Mouse (Mus musculus): ENCODE data around the gene Dlec1. TPM values are rescaled to one million over a fixed set of nuclear protein-coding genes. Genes with fewer than 3 reads are reported as not detected.

The Dlec1 gene
- polyA plus RNA-seq, 1 experiment from 2014 or later: 1.3 TPM

- Histone ChIP-seq H3K27ac (replicated peaks) (no peak overlapping the region), H3K27me3 (no peaks in the 10 kb centered on the region), H3K4me3 (no peak overlapping the region), H3K4me1 (replicated peaks) (no peaks in the 10 kb centered on the region), H3K9ac (no peak overlapping the region), H3K9me3 (no peaks in the 10 kb centered on the region), H3K4me2 (no peak overlapping the region), H3K36me3 (no peaks in the 10 kb centered on the region)
- 26% methylated on average over 5 of the region's 5 CpGs for WGBS
- ATAC-seq (ENCODE audit: low FRiP score, low read depth): no peak
Observed at GRCm38 (mm10) chr9:119149601-119150000, 47.3 kb downstream of the Dlec1 start.

GRCm38 (mm10) chr9:119151751-119152150, 49.5 kb downstream of the Dlec1 start:
- H3K36me3 ChIP-seq: no peaks in the 10 kb centered on the region
- ATAC-seq (ENCODE audit: low FRiP score, low read depth): no peak
- H3K9me3 ChIP-seq: no peaks in the 10 kb centered on the region
- H3K4me1 ChIP-seq (replicated peaks): no peaks in the 10 kb centered on the region
- whole genome bisulfite sequencing: 69% methylated on average over 2 of the region's 2 CpGs
- no peak overlapping the region for H3K9ac ChIP-seq
- no peak overlapping the region for H3K4me2 ChIP-seq
- H3K27me3 ChIP-seq: peaks cover 12% of the 10 kb centered on the region
- no peak overlapping the region for H3K4me3 ChIP-seq
- H3K27ac ChIP-seq (replicated peaks): no peak overlapping the region

- Histone ChIP-seq H3K4me2 (no peak overlapping the region), H3K27me3 (peaks cover 17% of the 10 kb centered on the region), H3K9me3 (no peaks in the 10 kb centered on the region), H3K4me1 (replicated peaks) (no peaks in the 10 kb centered on the region), H3K27ac (replicated peaks) (no peak overlapping the region), H3K4me3 (no peak overlapping the region), H3K36me3 (no peaks in the 10 kb centered on the region), H3K9ac (no peak overlapping the region)
- no peak for ATAC-seq (ENCODE audit: low FRiP score, low read depth)
- 88% methylated on average over 8 of the region's 8 CpGs for WGBS
Observed at GRCm38 (mm10) chr9:119155416-119155815, 53.1 kb downstream of the Dlec1 start.

- 0 out of 2 replicates have a peak overlapping the region, but pooled peaks have one; percentile 65 for H3K4me2 ChIP-seq
- 60% methylated on average over 7 of the region's 7 CpGs for WGBS
Observed at GRCm38 (mm10) chr9:119155826-119156225, 53.5 kb downstream of the Dlec1 start.

GRCm38 (mm10) chr9:119156278-119157201, 54.3 kb downstream of the Dlec1 start, which contains the start of gene Acaa1b:
Gene Acaa1b, minus strand, starts transcription at chr9:119157093.
- no peaks in the 10 kb centered on the region for H3K4me1 ChIP-seq (replicated peaks)
- H3K9ac ChIP-seq: peak within 1 kb of the TSS; percentile 40
- WGBS: 1% methylated on average over 65 of the region's 65 CpGs
- H3K9me3 ChIP-seq: no peaks in the 10 kb centered on the region
- H3K4me2 ChIP-seq: peak within 1 kb of the TSS; percentile 65
- peak; percentile 89 for ATAC-seq (ENCODE audit: low FRiP score, low read depth)
- H3K27me3 ChIP-seq: peaks cover 17% of the 10 kb centered on the region
- H3K27ac ChIP-seq (replicated peaks): no peak within 1 kb of the TSS
- H3K4me3 ChIP-seq: peak within 1 kb of the TSS; percentile 57
- H3K36me3 ChIP-seq: no peaks in the 10 kb centered on the region

More at GRCm38 (mm10) chr9:119155826-119156225, 53.5 kb downstream of the Dlec1 start:
- Histone ChIP-seq H3K9me3 (no peaks in the 10 kb centered on the region), H3K27ac (replicated peaks) (no peak overlapping the region), H3K9ac (no peak overlapping the region), H3K36me3 (no peaks in the 10 kb centered on the region), H3K27me3 (peaks cover 17% of the 10 kb centered on the region), H3K4me3 (0 out of 2 replicates have a peak overlapping the region, but pooled peaks have one; percentile 57), H3K4me1 (replicated peaks) (no peaks in the 10 kb centered on the region)
- peak; percentile 11; the same call in 1 of the 2 replicates for ATAC-seq (ENCODE audit: low FRiP score, low read depth)

GRCm38 (mm10) chr9:119158861-119159260, 56.6 kb downstream of the Dlec1 start, which contains the start of gene Gm47289:
Gene Gm47289, plus strand, starts transcription at chr9:119159161.
- no peak within 1 kb of the TSS for H3K4me2 ChIP-seq
- 61% methylated on average over 4 of the region's 4 CpGs for WGBS
- H3K9ac ChIP-seq: no peak within 1 kb of the TSS
- H3K27ac ChIP-seq (replicated peaks): no peak within 1 kb of the TSS
- H3K4me3 ChIP-seq: no peak within 1 kb of the TSS
- no peak for ATAC-seq (ENCODE audit: low FRiP score, low read depth)
- H3K27me3 ChIP-seq: peaks cover 17% of the 10 kb centered on the region
- H3K4me1 ChIP-seq (replicated peaks): no peaks in the 10 kb centered on the region
- H3K9me3 ChIP-seq: no peaks in the 10 kb centered on the region
- H3K36me3 ChIP-seq: no peaks in the 10 kb centered on the region

GRCm38 (mm10) chr9:119160689-119161088, 58.4 kb downstream of the Dlec1 start:
- no peaks in the 10 kb centered on the region for H3K36me3 ChIP-seq
- H3K9me3 ChIP-seq: no peaks in the 10 kb centered on the region
- 0 out of 2 replicates have a peak, but pooled peaks cover 10% of the 10 kb centered on the region for H3K27me3 ChIP-seq
- H3K27ac ChIP-seq (replicated peaks): no peak overlapping the region
- no peak for ATAC-seq (ENCODE audit: low FRiP score, low read depth)
- no peak overlapping the region for H3K4me2 ChIP-seq
- no peak overlapping the region for H3K9ac ChIP-seq
- WGBS: 92% methylated on average over 3 of the region's 3 CpGs
- no peaks in the 10 kb centered on the region for H3K4me1 ChIP-seq (replicated peaks)
- H3K4me3 ChIP-seq: no peak overlapping the region

- Histone ChIP-seq H3K4me1 (replicated peaks) (no peaks in the 10 kb centered on the region), H3K27ac (replicated peaks) (no peak overlapping the region), H3K27me3 (no peaks in the 10 kb centered on the region), H3K4me2 (no peak overlapping the region), H3K9ac (no peak overlapping the region), H3K4me3 (no peak overlapping the region), H3K9me3 (no peaks in the 10 kb centered on the region), H3K36me3 (no peaks in the 10 kb centered on the region)
- ATAC-seq (ENCODE audit: low FRiP score, low read depth): no peak
- WGBS: 89% methylated on average over 7 of the region's 7 CpGs
Observed at GRCm38 (mm10) chr9:119164743-119165142, 62.5 kb downstream of the Dlec1 start.

GRCm38 (mm10) chr9:119165548-119165947, 63.3 kb downstream of the Dlec1 start:
- Histone ChIP-seq H3K36me3 (no peaks in the 10 kb centered on the region), H3K4me3 (no peak overlapping the region), H3K9ac (no peak overlapping the region), H3K4me1 (replicated peaks) (no peaks in the 10 kb centered on the region), H3K27me3 (no peaks in the 10 kb centered on the region), H3K4me2 (no peak overlapping the region), H3K9me3 (no peaks in the 10 kb centered on the region), H3K27ac (replicated peaks) (no peak overlapping the region)
- whole genome bisulfite sequencing: 93% methylated on average over 6 of the region's 6 CpGs
- ATAC-seq (ENCODE audit: low FRiP score, low read depth): no peak

GRCm38 (mm10) chr9:119167608-119168007, 65.3 kb downstream of the Dlec1 start:
- Histone ChIP-seq H3K9ac (no peak overlapping the region), H3K9me3 (no peaks in the 10 kb centered on the region), H3K36me3 (no peaks in the 10 kb centered on the region), H3K27ac (replicated peaks) (no peak overlapping the region), H3K27me3 (no peaks in the 10 kb centered on the region), H3K4me3 (no peak overlapping the region), H3K4me2 (no peak overlapping the region), H3K4me1 (replicated peaks) (no peaks in the 10 kb centered on the region)
- WGBS: 95% methylated on average over 2 of the region's 2 CpGs
- no peak for ATAC-seq (ENCODE audit: low FRiP score, low read depth)

GRCm38 (mm10) chr9:119179292-119179691, 77.0 kb downstream of the Dlec1 start:
- no peak overlapping the region for H3K4me2 ChIP-seq
- WGBS: 92% methylated on average over 11 of the region's 11 CpGs
- ATAC-seq (ENCODE audit: low FRiP score, low read depth): no peak
- no peak overlapping the region for H3K9ac ChIP-seq
- H3K27me3 ChIP-seq: no peaks in the 10 kb centered on the region
- no peaks in the 10 kb centered on the region for H3K4me1 ChIP-seq (replicated peaks)
- no peaks in the 10 kb centered on the region for H3K9me3 ChIP-seq
- no peak overlapping the region for H3K4me3 ChIP-seq
- no peaks in the 10 kb centered on the region for H3K36me3 ChIP-seq
- no peak overlapping the region for H3K27ac ChIP-seq (replicated peaks)

GRCm38 (mm10) chr9:119181241-119181728, 79.0 kb downstream of the Dlec1 start:
- Histone ChIP-seq H3K27me3 (no peaks in the 10 kb centered on the region), H3K4me3 (no peak overlapping the region), H3K4me2 (no peak overlapping the region), H3K36me3 (no peaks in the 10 kb centered on the region), H3K4me1 (replicated peaks) (no peaks in the 10 kb centered on the region), H3K9me3 (no peaks in the 10 kb centered on the region), H3K27ac (replicated peaks) (no peak overlapping the region), H3K9ac (no peak overlapping the region)
- WGBS: 46% methylated on average over 3 of the region's 3 CpGs
- peak; percentile 71; the same call in 1 of the 2 replicates for ATAC-seq (ENCODE audit: low FRiP score, low read depth)

All from hindbrain, embryonic 15.5 days (tissue).